Mouse (Mus musculus): ENCODE results near the gene Anapc1.

The Anapc1 gene

DNA sequence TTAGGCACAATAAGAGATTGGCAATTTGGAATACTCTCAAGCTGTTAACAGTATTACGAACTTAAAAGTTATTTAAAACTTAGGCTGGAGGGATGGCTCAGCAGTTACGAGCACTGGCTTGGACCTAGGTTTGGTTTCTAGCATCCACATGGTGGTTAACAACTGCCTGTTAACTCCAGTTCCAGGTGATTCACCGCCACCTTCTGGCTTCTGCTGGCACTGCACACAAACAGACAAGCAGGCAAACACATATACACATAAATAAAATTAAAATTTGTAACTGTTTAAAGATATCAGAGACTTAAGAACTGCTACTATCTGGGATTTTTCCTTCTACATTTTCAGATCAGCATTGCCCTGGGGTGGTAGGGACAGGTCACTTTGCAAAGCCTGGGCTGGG is 123.0 kb downstream of the Anapc1 start:
- DNase-seq, result no peak
